26 mouse cellular contexts compared by ENCODE assay signal in the genomic region with DNA sequence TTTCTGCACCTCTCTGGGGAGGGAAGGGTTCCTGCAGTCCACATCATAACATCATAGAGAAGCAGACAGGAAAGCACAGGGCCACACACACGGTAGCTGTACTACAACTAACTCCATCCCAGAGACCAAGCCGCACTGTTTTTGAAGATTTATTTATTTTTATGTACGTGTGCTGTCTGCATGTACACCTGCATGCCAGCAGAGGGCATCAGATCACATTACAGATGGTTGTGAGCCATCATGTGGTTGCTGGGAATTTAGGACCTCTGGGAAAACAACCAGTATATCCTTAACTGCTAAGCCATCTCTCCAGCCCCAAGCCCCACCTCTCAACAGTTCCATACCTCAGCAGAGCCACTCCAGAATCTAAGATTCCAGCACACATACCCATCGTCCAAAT. TPM values are rescaled to one million over a fixed set of nuclear protein-coding genes. Genes with fewer than 3 reads are reported as not detected.
DNase-seq lines count a peak whose midpoint lies in the region; ATAC-seq and TF ChIP-seq lines count a peak whose summit lies in the region.
"Had no signal": no experiment of that assay in that cellular context is flagged by ENCODE, and none has a peak within 500 bp of the region (broad histone marks: within the 10 kb centered on the region; RNA-seq: fewer than 3 reads in every experiment).

No protein-coding gene starts in this region.

- no peaks in the 10 kb centered on the region for H3K4me1 ChIP-seq in intestine, postnatal 0 days (replicated peaks; ENCODE audit: control insufficient read depth, insufficient read depth, low read length)
- no peaks in the 10 kb centered on the region for H3K4me1 ChIP-seq in intestine, embryonic 15.5 days (replicated peaks)
- H3K4me1 ChIP-seq in lung, postnatal 0 days (ENCODE audit: insufficient read depth, low read depth, low read length): no peaks in the 10 kb centered on the region
- peaks cover 12% of the 10 kb centered on the region for H3K4me1 ChIP-seq in lung, adult 2 months (ENCODE audit: control insufficient read depth, insufficient read depth, low read length)
- H3K4me1 ChIP-seq in G1E (ENCODE audit: insufficient read depth, low read depth, low read length): peaks cover 21% of the 10 kb centered on the region
- no peaks in the 10 kb centered on the region for H3K4me1 ChIP-seq in stomach, postnatal 0 days (replicated peaks; ENCODE audit: control insufficient read depth, insufficient read depth)
- H3K4me1 ChIP-seq: embryonic facial prominence, embryonic 15.5 days; hindbrain, embryonic 12.5 days; neural tube, embryonic 13.5 days had no signal

- H3K4me2 ChIP-seq in intestine, postnatal 0 days (replicated peaks; ENCODE audit: low read depth): no peak overlapping the region
- no peak overlapping the region for H3K4me2 ChIP-seq in intestine, embryonic 15.5 days (replicated peaks)
- H3K4me2 ChIP-seq in lung, postnatal 0 days (replicated peaks; ENCODE audit: low read depth, low read length): no peak overlapping the region
- no peak overlapping the region for H3K4me2 ChIP-seq in stomach, postnatal 0 days (replicated peaks; ENCODE audit: low read depth)
- H3K4me2 ChIP-seq: embryonic facial prominence, embryonic 15.5 days; hindbrain, embryonic 12.5 days; liver, embryonic 13.5 days; neural tube, embryonic 13.5 days had no signal

- TF ChIP-seq POLR2A in lung, adult 2 months (IDR thresholded peaks at IDR 0.05; ENCODE audit: borderline replicate concordance, extremely low read depth, low read depth, low read length): no peak

- H3K27me3 ChIP-seq in intestine, postnatal 0 days (replicated peaks; ENCODE audit: control insufficient read depth, insufficient read depth, low read length): no peaks in the 10 kb centered on the region
- H3K27me3 ChIP-seq in intestine, embryonic 15.5 days (replicated peaks): no peaks in the 10 kb centered on the region
- no peaks in the 10 kb centered on the region for H3K27me3 ChIP-seq in lung, postnatal 0 days (replicated peaks; ENCODE audit: insufficient read depth, low read length)
- H3K27me3 ChIP-seq in G1E (ENCODE audit: insufficient read depth, low read length): peaks cover 33% of the 10 kb centered on the region
- no peaks in the 10 kb centered on the region for H3K27me3 ChIP-seq in stomach, postnatal 0 days (ENCODE audit: control insufficient read depth, insufficient read depth, low read length)
- H3K27me3 ChIP-seq: embryonic facial prominence, embryonic 15.5 days; hindbrain, embryonic 12.5 days; liver, embryonic 13.5 days; neural tube, embryonic 13.5 days had no signal

- H3K9ac ChIP-seq in intestine, postnatal 0 days (ENCODE audit: low read depth, low read length): no peak overlapping the region
- H3K9ac ChIP-seq in intestine, embryonic 15.5 days: no peak overlapping the region
- no peak overlapping the region for H3K9ac ChIP-seq in lung, postnatal 0 days (replicated peaks; ENCODE audit: low read depth)
- no peak overlapping the region for H3K9ac ChIP-seq in stomach, postnatal 0 days (ENCODE audit: low read length)
- H3K9ac ChIP-seq: embryonic facial prominence, embryonic 15.5 days; hindbrain, embryonic 12.5 days; liver, embryonic 13.5 days; neural tube, embryonic 13.5 days had no signal

- TF ChIP-seq EP300 in lung, postnatal 0 days (IDR thresholded peaks at IDR 0.05): no peak
- no peak for TF ChIP-seq EP300 in stomach, postnatal 0 days (optimal IDR thresholded peaks at IDR 0.05)

- no peaks in the 10 kb centered on the region for H3K9me3 ChIP-seq in intestine, postnatal 0 days (ENCODE audit: control insufficient read depth)
- no peaks in the 10 kb centered on the region; the same call in 1 of the 2 replicates for H3K9me3 ChIP-seq in intestine, embryonic 15.5 days
- no peaks in the 10 kb centered on the region for H3K9me3 ChIP-seq in lung, postnatal 0 days (ENCODE audit: low read length)
- no peaks in the 10 kb centered on the region for H3K9me3 ChIP-seq in G1E (replicated peaks)
- H3K9me3 ChIP-seq in stomach, postnatal 0 days (ENCODE audit: control insufficient read depth, low read length): no peaks in the 10 kb centered on the region
- H3K9me3 ChIP-seq: embryonic facial prominence, embryonic 15.5 days; hindbrain, embryonic 12.5 days; liver, embryonic 13.5 days had no signal

- DNase-seq in lung, postnatal 0 days (ENCODE audit: low spot score): no peak
- DNase-seq in lung, adult 2 months: no peak
- DNase-seq in G1E (ENCODE audit: low spot score): no peak
- no peak for DNase-seq in stomach, postnatal 0 days (ENCODE audit: low spot score)
- DNase-seq in thymus, postnatal 14 days: no peak
- DNase-seq: cerebellum, adult 11 months; cerebellum, postnatal 14 days; embryo, embryonic 11 days; gastrocnemius, postnatal 36 days; kidney, adult 11 months; kidney, postnatal 25 days; left cerebral cortex, postnatal 4 days; liver, embryonic 13.5 days; lung, postnatal 36 days; right cerebral cortex, postnatal 14 days; thymus, postnatal 25 days had no signal

- ATAC-seq in intestine, postnatal 0 days: no peak
- no peak for ATAC-seq in intestine, embryonic 15.5 days
- ATAC-seq in lung, postnatal 0 days: no peak
- no peak for ATAC-seq in G1E (ENCODE audit: extremely low read depth, insufficient number of reproducible peaks, low FRiP score, poor library complexity, severe bottlenecking)
- ATAC-seq in stomach, postnatal 0 days (ENCODE audit: low FRiP score, low TSS enrichment): no peak

- TF ChIP-seq CTCF in intestine, postnatal 0 days (IDR thresholded peaks at IDR 0.05; ENCODE audit: low read depth): peak; percentile 59
- peak; percentile 56 for TF ChIP-seq CTCF in lung, postnatal 0 days (IDR thresholded peaks at IDR 0.05)
- TF ChIP-seq CTCF in lung, adult 2 months (IDR thresholded peaks at IDR 0.05; ENCODE audit: insufficient read depth, low read length): no peak
- TF ChIP-seq CTCF in G1E (IDR thresholded peaks at IDR 0.05; ENCODE audit: low read depth, low read length): 0 out of 2 replicates have a peak, but pooled peaks have one; percentile 11
- TF ChIP-seq CTCF in stomach, postnatal 0 days (IDR thresholded peaks at IDR 0.05; ENCODE audit: low read depth): peak; percentile 56

- no peak overlapping the region for H3K4me3 ChIP-seq in intestine, postnatal 0 days (ENCODE audit: low read depth, low read length)
- no peak overlapping the region for H3K4me3 ChIP-seq in intestine, embryonic 15.5 days (replicated peaks)
- no peak overlapping the region for H3K4me3 ChIP-seq in lung, postnatal 0 days (ENCODE audit: low read depth, low read length)
- H3K4me3 ChIP-seq in lung, adult 2 months (replicated peaks; ENCODE audit: extremely low read depth, low read depth, low read length): no peak overlapping the region
- H3K4me3 ChIP-seq in G1E (ENCODE audit: low read depth, low read length): no peak overlapping the region
- no peak overlapping the region for H3K4me3 ChIP-seq in stomach, postnatal 0 days (ENCODE audit: low read depth, low read length)
- H3K4me3 ChIP-seq: embryonic facial prominence, embryonic 15.5 days; forebrain, embryonic 10.5 days; hindbrain, embryonic 12.5 days; liver, embryonic 13.5 days; neural tube, embryonic 13.5 days had no signal

- H3K27ac ChIP-seq in intestine, postnatal 0 days (ENCODE audit: low read depth, low read length): no peak overlapping the region
- no peak overlapping the region for H3K27ac ChIP-seq in intestine, embryonic 15.5 days
- no peak overlapping the region for H3K27ac ChIP-seq in lung, postnatal 0 days (ENCODE audit: low read length)
- no peak overlapping the region for H3K27ac ChIP-seq in stomach, postnatal 0 days (replicated peaks)
- H3K27ac ChIP-seq: embryonic facial prominence, embryonic 15.5 days; forebrain, embryonic 10.5 days; hindbrain, embryonic 12.5 days; liver, embryonic 13.5 days; neural tube, embryonic 13.5 days had no signal

- WGBS in intestine, postnatal 0 days: 67% methylated on average over 4 of the region's 4 CpGs
- WGBS in intestine, embryonic 15.5 days: 68% methylated on average over 4 of the region's 4 CpGs
- 57% methylated on average over 4 of the region's 4 CpGs for WGBS in lung, postnatal 0 days
- WGBS in lung, adult 2 months: 61% methylated on average over 4 of the region's 4 CpGs
- 57% methylated on average over 4 of the region's 4 CpGs for WGBS in stomach, postnatal 0 days

- no peaks in the 10 kb centered on the region for H3K36me3 ChIP-seq in intestine, postnatal 0 days (ENCODE audit: control insufficient read depth, insufficient read depth)
- H3K36me3 ChIP-seq in intestine, embryonic 15.5 days: no peaks in the 10 kb centered on the region
- H3K36me3 ChIP-seq in lung, postnatal 0 days (ENCODE audit: insufficient read depth, low read length): no peaks in the 10 kb centered on the region
- no peaks in the 10 kb centered on the region for H3K36me3 ChIP-seq in G1E (replicated peaks)
- no peaks in the 10 kb centered on the region for H3K36me3 ChIP-seq in stomach, postnatal 0 days (ENCODE audit: control insufficient read depth, insufficient read depth, low read length)
- H3K36me3 ChIP-seq: embryonic facial prominence, embryonic 15.5 days; forebrain, embryonic 10.5 days; hindbrain, embryonic 12.5 days; liver, embryonic 13.5 days; neural tube, embryonic 13.5 days had no signal

RNA-seq across cellular contexts. Expression of a gene that starts 39.4 kb away (rescaled TPM):
- 15.9 and 16.5 TPM in 2 replicates for polyA plus RNA-seq in intestine, postnatal 0 days (2015; fragmentation: Nextera tagmentation; extraction: Ambion mirVana)
- polyA plus RNA-seq in intestine, embryonic 15.5 days (2015; fragmentation: Nextera tagmentation; extraction: Ambion mirVana): 14.3 and 19.3 TPM in 2 replicates
- polyA plus RNA-seq in lung, postnatal 0 days (2015; fragmentation: Nextera tagmentation; extraction: Ambion mirVana): 14.1 and 16.0 TPM in 2 replicates
- 46.0 and 69.2 TPM in 2 replicates for polyA plus RNA-seq in lung, adult 2 months (2012; rRNA removed)
- total RNA-seq in G1E (2014; fragmentation: Nextera tagmentation) (not detected in 2 replicates), G1E (2017) (0.16 TPM in 1 of 2 replicates, not detected in the other)
- not detected in 2 replicates for polyA plus RNA-seq in G1E (2012)
- 25.3 and 25.6 TPM in 2 replicates for polyA plus RNA-seq in stomach, postnatal 0 days (2015; fragmentation: Nextera tagmentation; extraction: Ambion mirVana)

RNA-seq across cellular contexts. Expression of a gene that starts 46.2 kb away (rescaled TPM):
- 3.3 and 5.8 TPM in 2 replicates for polyA plus RNA-seq in intestine, postnatal 0 days (2015; fragmentation: Nextera tagmentation; extraction: Ambion mirVana)
- polyA plus RNA-seq in intestine, embryonic 15.5 days (2015; fragmentation: Nextera tagmentation; extraction: Ambion mirVana): 5.6 and 10.0 TPM in 2 replicates
- 11.9 and 14.6 TPM in 2 replicates for polyA plus RNA-seq in lung, postnatal 0 days (2015; fragmentation: Nextera tagmentation; extraction: Ambion mirVana)
- polyA plus RNA-seq in lung, adult 2 months (2012; rRNA removed): 2.1 and 2.4 TPM in 2 replicates
- total RNA-seq in G1E (2014; fragmentation: Nextera tagmentation) (not detected in 2 replicates), G1E (2017) (0.27 and 0.46 TPM in 2 replicates)
- polyA plus RNA-seq in G1E (2012): 0.08 and 0.12 TPM in 2 replicates
- 4.0 and 4.4 TPM in 2 replicates for polyA plus RNA-seq in stomach, postnatal 0 days (2015; fragmentation: Nextera tagmentation; extraction: Ambion mirVana)
- total RNA-seq: adrenal gland, adult 18-20 months; gastrocnemius, postnatal 36 days; layer of hippocampus, postnatal 25 days; left cerebral cortex, postnatal 4 days; monocyte, adult 5-6 weeks had no signal
- polyA plus RNA-seq: heart, embryonic 14.5 days; neural tube, embryonic 13.5 days had no signal

RNA-seq across cellular contexts. Expression of a gene that starts 55.5 kb away (rescaled TPM):
- 12.0 and 12.6 TPM in 2 replicates for polyA plus RNA-seq in intestine, postnatal 0 days (2015; fragmentation: Nextera tagmentation; extraction: Ambion mirVana)
- polyA plus RNA-seq in intestine, embryonic 15.5 days (2015; fragmentation: Nextera tagmentation; extraction: Ambion mirVana): 16.4 and 18.5 TPM in 2 replicates
- polyA plus RNA-seq in lung, postnatal 0 days (2015; fragmentation: Nextera tagmentation; extraction: Ambion mirVana): 13.8 and 14.8 TPM in 2 replicates
- 52.8 and 54.9 TPM in 2 replicates for polyA plus RNA-seq in lung, adult 2 months (2012; rRNA removed)
- total RNA-seq in G1E (2014; fragmentation: Nextera tagmentation) (13.3 and 17.2 TPM in 2 replicates), G1E (2017) (33.2 and 33.8 TPM in 2 replicates)
- 10.8 and 12.3 TPM in 2 replicates for polyA plus RNA-seq in G1E (2012)
- 13.1 and 13.7 TPM in 2 replicates for polyA plus RNA-seq in stomach, postnatal 0 days (2015; fragmentation: Nextera tagmentation; extraction: Ambion mirVana)

Comparison
In these comparisons a context has a peak if more than half of its experiments do, and no peak if none do; other contexts are left out.
1. RNA of a gene that starts 39.4 kb away (polyA plus RNA-seq): 46.0 to 69.2 TPM in lung, adult 2 months, 25.3 to 25.6 TPM in stomach, postnatal 0 days, 14.3 to 19.3 TPM in intestine, embryonic 15.5 days, 15.9 to 16.5 TPM in intestine, postnatal 0 days and 14.1 to 16.0 TPM in lung, postnatal 0 days; not detected in G1E; every median in the first group is over 10 times any median in the second.